Mouse (Mus musculus): ENCODE results near the gene H2afv. TPM values are rescaled to one million over a fixed set of nuclear protein-coding genes. Genes with fewer than 3 reads are reported as not detected.

H2afv gene
- polyA plus RNA-seq, 1 experiment from 2014 or later, result 346 TPM

DNA sequence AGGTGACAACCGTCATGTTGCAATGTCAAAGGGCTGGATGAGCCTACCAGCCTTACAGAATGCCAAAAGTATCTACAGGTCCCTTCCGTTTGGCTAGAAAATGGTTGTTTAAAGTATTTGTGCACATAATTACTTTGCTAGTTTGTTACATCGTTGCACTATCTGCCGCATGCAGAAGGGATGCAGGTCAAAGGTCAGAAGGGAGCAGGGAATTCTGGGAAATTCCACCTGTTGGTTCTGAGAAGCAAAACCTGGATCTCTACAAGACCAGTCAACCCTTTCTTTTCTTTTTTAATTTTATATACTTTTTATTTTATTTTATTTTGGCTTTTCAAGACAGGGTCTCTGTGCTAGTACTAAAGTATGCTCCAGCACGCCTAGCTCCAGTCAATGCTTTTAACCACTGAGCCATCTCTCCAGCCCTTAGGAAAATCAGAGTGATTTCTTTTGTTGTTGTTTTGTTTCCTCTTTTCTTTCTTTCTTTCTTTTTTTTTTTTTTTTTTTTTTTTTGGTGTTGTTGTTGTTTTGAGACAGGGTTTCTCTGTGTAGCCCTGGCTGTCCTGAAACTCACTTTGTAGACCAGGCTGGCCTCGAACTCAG lies 56.0 kb downstream of the H2afv start:
- WGBS, result 80% methylated on average over 6 of the region's 6 CpGs
- H3K4me3 ChIP-seq (ENCODE audit: low read depth, low read length), result peak overlapping the region; percentile 86; the same call in 1 of the 2 replicates
- H3K36me3 ChIP-seq (ENCODE audit: control insufficient read depth, insufficient read depth), result no peaks in the 10 kb centered on the region; the same call in 1 of the 2 replicates
- no peak overlapping the region; the same call in 1 of the 2 replicates for H3K4me2 ChIP-seq (replicated peaks; ENCODE audit: low read depth)
- no peaks in the 10 kb centered on the region for H3K9me3 ChIP-seq (ENCODE audit: control insufficient read depth)
- no peak for TF ChIP-seq CTCF (IDR thresholded peaks at IDR 0.05; ENCODE audit: low read depth)
- no peak for ATAC-seq
- no peak overlapping the region for H3K9ac ChIP-seq (ENCODE audit: low read depth, low read length)
- peak overlapping the region; percentile 94 for H3K27ac ChIP-seq (ENCODE audit: low read depth, low read length)
- H3K4me1 ChIP-seq (replicated peaks; ENCODE audit: control insufficient read depth, insufficient read depth, low read length), result peaks cover 4% of the 10 kb centered on the region; the same call in 1 of the 2 replicates
- H3K27me3 ChIP-seq (replicated peaks; ENCODE audit: control insufficient read depth, insufficient read depth, low read length), result no peaks in the 10 kb centered on the region

DNA sequence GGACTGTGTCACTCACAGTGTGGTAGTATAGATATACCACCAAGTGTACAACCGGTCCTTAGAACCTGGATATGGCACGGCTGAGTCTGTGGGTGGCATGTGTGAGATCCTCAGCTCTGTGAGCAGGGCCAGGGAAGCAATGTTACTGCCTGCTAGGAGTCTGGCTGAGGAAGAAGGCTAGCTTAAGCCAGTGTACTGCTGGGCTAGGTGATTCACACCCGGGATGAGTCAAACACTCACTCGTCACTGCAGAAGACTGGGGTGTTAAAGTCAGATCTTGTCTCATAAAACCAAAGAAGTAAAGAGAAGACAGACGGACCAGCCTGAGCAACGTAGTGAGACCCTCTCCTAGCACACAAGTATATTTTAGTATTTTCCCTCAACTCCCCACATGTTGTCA lies 63.3 kb downstream of the H2afv start:
- 80% methylated on average over 6 of the region's 6 CpGs for WGBS
- no peaks in the 10 kb centered on the region for H3K36me3 ChIP-seq (ENCODE audit: control insufficient read depth, insufficient read depth)

More for the DNA sequence above, 63.3 kb downstream of the H2afv start:
- Histone ChIP-seq H3K9me3 (ENCODE audit: control insufficient read depth) (no peaks in the 10 kb centered on the region), H3K27ac (ENCODE audit: low read depth, low read length) (no peak overlapping the region), H3K9ac (ENCODE audit: low read depth, low read length) (no peak overlapping the region), H3K27me3 (replicated peaks; ENCODE audit: control insufficient read depth, insufficient read depth, low read length) (no peaks in the 10 kb centered on the region), H3K4me1 (replicated peaks; ENCODE audit: control insufficient read depth, insufficient read depth, low read length) (no peaks in the 10 kb centered on the region), H3K4me2 (replicated peaks; ENCODE audit: low read depth) (no peak overlapping the region), H3K4me3 (ENCODE audit: low read depth, low read length) (no peak overlapping the region)
- TF ChIP-seq CTCF (IDR thresholded peaks at IDR 0.05; ENCODE audit: low read depth), result no peak
- ATAC-seq, result no peak

Small RNA genes lying within 50 kb of the gene (microRNA-seq; reads per million reads assigned to microRNA genes)
- not detected for gene Gm22123
- not detected for gene Mir7651

Other genes with a start within 250 kb of the H2afv start
- gene A730071L15Rik, start 244.4 kb downstream of the H2afv start, polyA plus RNA-seq (2015; fragmentation: Nextera tagmentation; extraction: Ambion mirVana), result 0.41 and 0.74 TPM in 2 replicates
- 17.2 and 20.0 TPM in 2 replicates for gene Nudcd3, start 244.0 kb downstream of the H2afv start, polyA plus RNA-seq (2015; fragmentation: Nextera tagmentation; extraction: Ambion mirVana)
- gene Npc1l1, start 214.3 kb downstream of the H2afv start, polyA plus RNA-seq (2015; fragmentation: Nextera tagmentation; extraction: Ambion mirVana), result 70.7 and 75.4 TPM in 2 replicates
- gene Ddx56, start 176.7 kb downstream of the H2afv start, polyA plus RNA-seq (2015; fragmentation: Nextera tagmentation; extraction: Ambion mirVana), result 36.3 and 39.7 TPM in 2 replicates
- gene Tmed4, start 169.6 kb downstream of the H2afv start, polyA plus RNA-seq (2015; fragmentation: Nextera tagmentation; extraction: Ambion mirVana), result 198 and 203 TPM in 2 replicates
- 141 and 148 TPM in 2 replicates for gene Ogdh, start 152.8 kb downstream of the H2afv start, polyA plus RNA-seq (2015; fragmentation: Nextera tagmentation; extraction: Ambion mirVana)
- gene Zmiz2, start 55.4 kb downstream of the H2afv start, polyA plus RNA-seq (2015; fragmentation: Nextera tagmentation; extraction: Ambion mirVana), result 7.8 and 8.0 TPM in 2 replicates
- gene Ppia, start 29.0 kb downstream of the H2afv start, polyA plus RNA-seq (2015; fragmentation: Nextera tagmentation; extraction: Ambion mirVana), result 3,711 and 4,178 TPM in 2 replicates
- 21.6 and 25.1 TPM in 2 replicates for gene Purb, start 31.5 kb upstream of the H2afv start, polyA plus RNA-seq (2015; fragmentation: Nextera tagmentation; extraction: Ambion mirVana)
- 0.87 and 0.95 TPM in 2 replicates for gene Myo1g, start 76.5 kb upstream of the H2afv start, polyA plus RNA-seq (2015; fragmentation: Nextera tagmentation; extraction: Ambion mirVana)
- gene Ccm2, start 102.4 kb upstream of the H2afv start, polyA plus RNA-seq (2015; fragmentation: Nextera tagmentation; extraction: Ambion mirVana), result 37.2 and 39.6 TPM in 2 replicates
- 4.0 and 4.8 TPM in 2 replicates for gene Nacad, start 161.6 kb upstream of the H2afv start, polyA plus RNA-seq (2015; fragmentation: Nextera tagmentation; extraction: Ambion mirVana)
- gene Tbrg4, start 181.6 kb upstream of the H2afv start, polyA plus RNA-seq (2015; fragmentation: Nextera tagmentation; extraction: Ambion mirVana), result 30.8 and 32.6 TPM in 2 replicates
- 1.3 and 4.3 TPM in 2 replicates for gene Wap, start 194.2 kb upstream of the H2afv start, polyA plus RNA-seq (2015; fragmentation: Nextera tagmentation; extraction: Ambion mirVana)
- 2.8 and 2.9 TPM in 2 replicates for gene Ramp3, start 214.1 kb upstream of the H2afv start, polyA plus RNA-seq (2015; fragmentation: Nextera tagmentation; extraction: Ambion mirVana)

Data from intestine, postnatal 0 days (tissue).